Mouse (Mus musculus) lung, postnatal 0 days (tissue): ENCODE data around the gene Kcnh6.

Experiments
- CTCF ChIP-seq: IDR thresholded peaks from 2 replicates; pipeline ENCODE4 v1.5.1; 2016; ENCODE audit warnings: antibody characterized with exemption, mild to moderate bottlenecking
- EP300 ChIP-seq: IDR thresholded peaks from 2 replicates; pipeline ENCODE4 v1.6.1; 2016; ENCODE audit warnings: antibody characterized with exemption, mild to moderate bottlenecking, control low read depth

- TF ChIP-seq CTCF (no peak), EP300 (no peak)
Measured at GRCm38 (mm10) chr11:106061311-106061710, 53.4 kb downstream of the Kcnh6 start.
